Mouse (Mus musculus): ENCODE measurements around the gene Cst6. TPM values are rescaled to one million over a fixed set of nuclear protein-coding genes. Genes with fewer than 3 reads are reported as not detected.
"Not testable (repeated sequence)": the region's sequence is repeated elsewhere in the genome, so short reads cannot be mapped to it uniquely, and the experiment has no call there.

Gene Cst6
- 0.69 and 1.3 TPM in 2 replicates for polyA plus RNA-seq (2014; fragmentation: Nextera tagmentation; extraction: Ambion mirVana)

DNA sequence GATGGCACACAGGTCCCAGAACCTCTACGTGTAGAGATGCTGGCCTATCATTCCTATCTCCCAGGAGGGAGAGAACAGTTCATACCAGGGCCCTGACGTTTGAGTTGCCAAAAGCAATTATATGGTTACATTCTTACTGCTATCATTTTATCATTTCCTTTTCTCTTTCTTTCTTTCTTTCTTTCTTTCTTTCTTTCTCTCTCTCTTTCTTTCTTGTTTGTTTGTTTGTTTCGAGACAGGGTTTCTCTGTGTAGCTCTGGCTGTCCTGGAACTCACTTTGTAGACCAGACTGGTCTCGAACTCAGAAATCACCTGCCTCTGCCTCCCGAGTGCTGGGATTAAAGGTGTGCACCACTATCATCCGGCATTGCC lies at the start of gene Cst6:
Gene Cst6, minus strand, starts transcription at position 73 of the 372 bp plus-strand sequence.
- H3K36me3 ChIP-seq (replicated peaks; ENCODE audit: control insufficient read depth, insufficient read depth, low read depth, low read length); H3K27ac ChIP-seq (replicated peaks; ENCODE audit: low read depth, low read length): not testable (repeated sequence)

GRCm38 (mm10) chr19:5395371-5395770 lies 46.0 kb upstream of the Cst6 start:
- DNase-seq (ENCODE audit: low spot score): no peak
- Histone ChIP-seq H3K9me3 (replicated peaks; ENCODE audit: control insufficient read depth, low read length) (no peaks in the 10 kb centered on the region), H3K27me3 (ENCODE audit: control insufficient read depth, insufficient read depth, low read length) (no peaks in the 10 kb centered on the region; the same call in 1 of the 2 replicates), H3K36me3 (replicated peaks; ENCODE audit: control insufficient read depth, insufficient read depth, low read depth, low read length) (no peaks in the 10 kb centered on the region), H3K4me3 (ENCODE audit: low read depth, low read length) (no peak overlapping the region), H3K4me2 (ENCODE audit: low read depth, low read length) (no peak overlapping the region), H3K4me1 (ENCODE audit: control insufficient read depth, insufficient read depth, low read length) (no peaks in the 10 kb centered on the region), H3K9ac (replicated peaks; ENCODE audit: low read length) (no peak overlapping the region), H3K27ac (replicated peaks; ENCODE audit: low read depth, low read length) (no peak overlapping the region)
- no peak for ATAC-seq (replicated peaks; ENCODE audit: insufficient number of reproducible peaks, low FRiP score, low TSS enrichment, low read depth)
- WGBS: 72% methylated on average over 4 of the region's 4 CpGs

More for the DNA sequence above, at the start of gene Cst6:
- peak within 1 kb of the TSS; percentile 26 for H3K4me3 ChIP-seq (ENCODE audit: low read depth, low read length)
- peak within 1 kb of the TSS; percentile 67 for H3K4me2 ChIP-seq (ENCODE audit: low read depth, low read length)
- not testable (repeated sequence) for DNase-seq (ENCODE audit: low spot score); H3K27me3 ChIP-seq (ENCODE audit: control insufficient read depth, insufficient read depth, low read length); H3K4me1 ChIP-seq (ENCODE audit: control insufficient read depth, insufficient read depth, low read length); ATAC-seq (replicated peaks; ENCODE audit: insufficient number of reproducible peaks, low FRiP score, low TSS enrichment, low read depth); H3K9me3 ChIP-seq (replicated peaks; ENCODE audit: control insufficient read depth, low read length)
- WGBS: 59% methylated on average over 6 of the region's 6 CpGs
- peak within 1 kb of the TSS; percentile 50 for H3K9ac ChIP-seq (replicated peaks; ENCODE audit: low read length)

- no peak overlapping the region for H3K4me3 ChIP-seq (ENCODE audit: low read depth, low read length)
- H3K4me2 ChIP-seq (ENCODE audit: low read depth, low read length): no peak overlapping the region
- H3K36me3 ChIP-seq (replicated peaks; ENCODE audit: control insufficient read depth, insufficient read depth, low read depth, low read length): no peaks in the 10 kb centered on the region
- no peaks in the 10 kb centered on the region for H3K9me3 ChIP-seq (replicated peaks; ENCODE audit: control insufficient read depth, low read length)
- no peaks in the 10 kb centered on the region; the same call in 1 of the 2 replicates for H3K27me3 ChIP-seq (ENCODE audit: control insufficient read depth, insufficient read depth, low read length)
- peaks cover 5% of the 10 kb centered on the region for H3K4me1 ChIP-seq (ENCODE audit: control insufficient read depth, insufficient read depth, low read length)
- WGBS: 57% methylated on average over 10 of the region's 10 CpGs
- 0 out of 2 replicates have a peak overlapping the region, but pooled peaks have one; percentile 9 for H3K9ac ChIP-seq (replicated peaks; ENCODE audit: low read length)
- no peak overlapping the region for H3K27ac ChIP-seq (replicated peaks; ENCODE audit: low read depth, low read length)
- no peak for ATAC-seq (replicated peaks; ENCODE audit: insufficient number of reproducible peaks, low FRiP score, low TSS enrichment, low read depth)
- DNase-seq (ENCODE audit: low spot score): no peak
Measured at GRCm38 (mm10) chr19:5394168-5394567, 44.8 kb upstream of the Cst6 start.

GRCm38 (mm10) chr19:5392892-5393291 lies 43.5 kb upstream of the Cst6 start:
- no peaks in the 10 kb centered on the region for H3K9me3 ChIP-seq (replicated peaks; ENCODE audit: control insufficient read depth, low read length)
- H3K4me2 ChIP-seq (ENCODE audit: low read depth, low read length): no peak overlapping the region
- no peak overlapping the region for H3K4me3 ChIP-seq (ENCODE audit: low read depth, low read length)
- H3K9ac ChIP-seq (replicated peaks; ENCODE audit: low read length): no peak overlapping the region
- no peaks in the 10 kb centered on the region for H3K36me3 ChIP-seq (replicated peaks; ENCODE audit: control insufficient read depth, insufficient read depth, low read depth, low read length)
- no peaks in the 10 kb centered on the region; the same call in 1 of the 2 replicates for H3K27me3 ChIP-seq (ENCODE audit: control insufficient read depth, insufficient read depth, low read length)
- ATAC-seq (replicated peaks; ENCODE audit: insufficient number of reproducible peaks, low FRiP score, low TSS enrichment, low read depth) (no peak), DNase-seq (ENCODE audit: low spot score) (no peak)
- 82% methylated on average over 4 of the region's 4 CpGs for WGBS
- H3K4me1 ChIP-seq (ENCODE audit: control insufficient read depth, insufficient read depth, low read length): peaks cover 6% of the 10 kb centered on the region
- no peak overlapping the region for H3K27ac ChIP-seq (replicated peaks; ENCODE audit: low read depth, low read length)

- H3K27ac ChIP-seq (replicated peaks; ENCODE audit: low read depth, low read length): no peak overlapping the region
- no peak overlapping the region for H3K9ac ChIP-seq (replicated peaks; ENCODE audit: low read length)
- peaks cover 6% of the 10 kb centered on the region for H3K4me1 ChIP-seq (ENCODE audit: control insufficient read depth, insufficient read depth, low read length)
- no peaks in the 10 kb centered on the region; the same call in 1 of the 2 replicates for H3K27me3 ChIP-seq (ENCODE audit: control insufficient read depth, insufficient read depth, low read length)
- ATAC-seq (replicated peaks; ENCODE audit: insufficient number of reproducible peaks, low FRiP score, low TSS enrichment, low read depth) (no peak), DNase-seq (ENCODE audit: low spot score) (no peak)
- no peaks in the 10 kb centered on the region for H3K36me3 ChIP-seq (replicated peaks; ENCODE audit: control insufficient read depth, insufficient read depth, low read depth, low read length)
- WGBS: 83% methylated on average over 8 of the region's 8 CpGs
- H3K4me2 ChIP-seq (ENCODE audit: low read depth, low read length): peak overlapping the region; percentile 54
- H3K4me3 ChIP-seq (ENCODE audit: low read depth, low read length): no peak overlapping the region; the same call in 1 of the 2 replicates
- H3K9me3 ChIP-seq (replicated peaks; ENCODE audit: control insufficient read depth, low read length): no peaks in the 10 kb centered on the region
Measured at GRCm38 (mm10) chr19:5390416-5390815, 41.0 kb upstream of the Cst6 start.

DNA sequence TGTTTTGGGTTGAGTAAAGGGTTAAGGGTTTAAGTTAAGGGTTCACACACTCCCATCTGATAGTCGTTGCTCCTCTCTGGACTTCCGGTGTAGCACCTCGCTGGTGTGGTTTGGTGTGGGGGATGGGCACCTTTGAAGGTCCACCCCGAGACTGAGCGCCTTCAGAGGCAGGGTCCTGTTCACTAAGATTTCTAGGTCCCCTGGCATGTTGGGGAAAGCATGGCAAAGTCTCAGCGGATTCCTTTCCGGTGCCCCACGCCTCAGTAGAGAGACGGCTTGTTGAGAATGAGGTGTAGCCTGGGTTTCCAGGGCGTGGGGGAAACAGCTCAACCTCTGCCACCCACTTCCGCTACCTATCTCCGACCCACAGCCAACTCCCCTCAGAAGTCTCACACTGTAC lies 40.3 kb upstream of the Cst6 start:
- WGBS: 36% methylated on average over 12 of the region's 12 CpGs

DNA sequence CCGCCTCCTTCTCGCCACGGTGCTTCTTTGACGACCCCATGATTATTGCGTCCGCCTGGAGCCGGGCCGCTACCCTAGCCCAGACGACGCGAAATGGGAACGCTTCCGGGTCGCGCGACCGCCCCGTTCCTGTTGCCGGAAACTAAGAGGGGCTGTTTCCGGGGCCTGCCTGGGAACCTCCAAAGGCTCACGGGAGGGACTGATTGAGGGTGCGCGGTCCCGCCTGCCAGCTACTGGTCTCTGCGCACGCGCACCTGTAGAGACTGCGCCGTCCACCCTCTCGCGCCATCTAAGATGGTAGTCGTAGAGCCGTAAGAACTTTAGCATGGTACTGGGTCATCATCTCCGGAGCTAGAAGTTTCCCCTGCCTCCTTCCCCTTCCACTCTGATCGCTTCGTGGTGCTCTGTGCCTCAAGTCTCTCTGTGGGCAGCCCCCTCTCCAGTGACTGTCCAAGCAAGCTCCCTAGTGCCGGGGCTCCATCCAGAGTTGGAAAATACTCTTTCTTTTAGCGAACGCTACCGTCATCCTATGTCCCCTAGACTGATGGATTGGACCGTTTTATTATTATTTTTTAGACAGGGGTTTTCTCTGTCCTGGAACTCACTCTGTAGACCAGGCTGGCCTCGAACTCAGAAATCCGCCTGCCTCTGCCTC lies 39.3 kb upstream of the Cst6 start, which contains the start of gene Sart1:
Gene Sart1, minus strand, starts transcription at position 116 of the 655 bp plus-strand sequence.
- ATAC-seq (replicated peaks; ENCODE audit: insufficient number of reproducible peaks, low FRiP score, low TSS enrichment, low read depth) (peak; percentile 90), DNase-seq (ENCODE audit: low spot score) (peak; percentile 98)
- H3K4me3 ChIP-seq (ENCODE audit: low read depth, low read length): peak within 1 kb of the TSS; percentile 96
- H3K9me3 ChIP-seq (replicated peaks; ENCODE audit: control insufficient read depth, low read length): no peaks in the 10 kb centered on the region
- peaks cover 6% of the 10 kb centered on the region for H3K4me1 ChIP-seq (ENCODE audit: control insufficient read depth, insufficient read depth, low read length)
- H3K27ac ChIP-seq (replicated peaks; ENCODE audit: low read depth, low read length): no peak within 1 kb of the TSS; the same call in 1 of the 2 replicates
- peak within 1 kb of the TSS; percentile 59 for H3K4me2 ChIP-seq (ENCODE audit: low read depth, low read length)
- WGBS: 2% methylated on average over 43 of the region's 43 CpGs
- no peaks in the 10 kb centered on the region for H3K27me3 ChIP-seq (ENCODE audit: control insufficient read depth, insufficient read depth, low read length)
- H3K9ac ChIP-seq (replicated peaks; ENCODE audit: low read length): peak within 1 kb of the TSS; percentile 86
- H3K36me3 ChIP-seq (replicated peaks; ENCODE audit: control insufficient read depth, insufficient read depth, low read depth, low read length): peaks cover 6% of the 10 kb centered on the region

More for the DNA sequence above, 40.3 kb upstream of the Cst6 start:
- H3K4me1 ChIP-seq (ENCODE audit: control insufficient read depth, insufficient read depth, low read length): peaks cover 6% of the 10 kb centered on the region
- no peaks in the 10 kb centered on the region; the same call in 1 of the 2 replicates for H3K27me3 ChIP-seq (ENCODE audit: control insufficient read depth, insufficient read depth, low read length)
- peaks cover 3% of the 10 kb centered on the region; the same call in 1 of the 2 replicates for H3K36me3 ChIP-seq (replicated peaks; ENCODE audit: control insufficient read depth, insufficient read depth, low read depth, low read length)
- ATAC-seq (replicated peaks; ENCODE audit: insufficient number of reproducible peaks, low FRiP score, low TSS enrichment, low read depth) (no peak), DNase-seq (ENCODE audit: low spot score) (peak; percentile 10)
- peak overlapping the region; percentile 96 for H3K4me3 ChIP-seq (ENCODE audit: low read depth, low read length)
- no peak overlapping the region for H3K27ac ChIP-seq (replicated peaks; ENCODE audit: low read depth, low read length)
- peak overlapping the region; percentile 86 for H3K9ac ChIP-seq (replicated peaks; ENCODE audit: low read length)
- peak overlapping the region; percentile 54 for H3K4me2 ChIP-seq (ENCODE audit: low read depth, low read length)
- no peaks in the 10 kb centered on the region for H3K9me3 ChIP-seq (replicated peaks; ENCODE audit: control insufficient read depth, low read length)

GRCm38 (mm10) chr19:5388011-5388441 lies 38.7 kb upstream of the Cst6 start:
- Histone ChIP-seq H3K4me2 (ENCODE audit: low read depth, low read length) (peak overlapping the region; percentile 59), H3K9ac (replicated peaks; ENCODE audit: low read length) (peak overlapping the region; percentile 86), H3K27ac (replicated peaks; ENCODE audit: low read depth, low read length) (no peak overlapping the region; the same call in 1 of the 2 replicates), H3K4me1 (ENCODE audit: control insufficient read depth, insufficient read depth, low read length) (peaks cover 6% of the 10 kb centered on the region), H3K4me3 (ENCODE audit: low read depth, low read length) (peak overlapping the region; percentile 96), H3K9me3 (replicated peaks; ENCODE audit: control insufficient read depth, low read length) (no peaks in the 10 kb centered on the region), H3K36me3 (replicated peaks; ENCODE audit: control insufficient read depth, insufficient read depth, low read depth, low read length) (peaks cover 12% of the 10 kb centered on the region), H3K27me3 (ENCODE audit: control insufficient read depth, insufficient read depth, low read length) (no peaks in the 10 kb centered on the region)
- peak; percentile 29 for DNase-seq (ENCODE audit: low spot score)
- 0 out of 2 replicates have a peak, but pooled peaks have one; percentile 58 for ATAC-seq (replicated peaks; ENCODE audit: insufficient number of reproducible peaks, low FRiP score, low TSS enrichment, low read depth)
- under 1% methylated on average over 43 of the region's 43 CpGs for WGBS
